Mouse (Mus musculus) CD4-positive, CD25-positive, alpha-beta regulatory T cell (primary cell): ENCODE data around the gene Gprc5d. TPM values are rescaled to one million over a fixed set of nuclear protein-coding genes. Genes with fewer than 3 reads are reported as not detected.

Source experiments
- polyA plus RNA-seq: library from polyadenylated mRNA; unstranded; fragments of 100-300 nt; shearing (Covaris generic); gene quantifications from one replicate; pipeline ENCODE4 v1.2.1, GENCODE M21; 2017

Gprc5d gene
- not detected for polyA plus RNA-seq

DNA sequence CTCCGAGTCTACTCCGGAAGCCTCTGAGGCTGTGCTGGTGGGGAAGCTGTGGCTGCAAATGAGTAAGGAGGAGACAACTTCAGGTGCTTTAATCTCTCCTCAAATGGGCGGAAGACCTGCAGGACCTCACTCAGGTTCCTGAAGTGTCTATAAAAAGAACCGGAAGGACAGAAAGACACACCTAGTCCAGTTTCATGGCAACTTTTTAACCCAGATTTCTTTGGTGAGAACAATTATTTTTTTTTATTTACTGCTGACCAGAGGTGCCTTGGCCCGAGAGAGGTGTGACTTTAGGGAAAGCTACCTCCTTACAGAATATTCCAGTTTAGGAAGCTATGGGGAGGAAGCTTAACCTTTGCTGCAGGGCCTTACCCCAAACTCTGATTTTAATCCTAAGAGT lies at the start of gene Gprc5d:
Gprc5d (minus strand) TSS at position 101 of the 400 bp plus-strand sequence.

DNA sequence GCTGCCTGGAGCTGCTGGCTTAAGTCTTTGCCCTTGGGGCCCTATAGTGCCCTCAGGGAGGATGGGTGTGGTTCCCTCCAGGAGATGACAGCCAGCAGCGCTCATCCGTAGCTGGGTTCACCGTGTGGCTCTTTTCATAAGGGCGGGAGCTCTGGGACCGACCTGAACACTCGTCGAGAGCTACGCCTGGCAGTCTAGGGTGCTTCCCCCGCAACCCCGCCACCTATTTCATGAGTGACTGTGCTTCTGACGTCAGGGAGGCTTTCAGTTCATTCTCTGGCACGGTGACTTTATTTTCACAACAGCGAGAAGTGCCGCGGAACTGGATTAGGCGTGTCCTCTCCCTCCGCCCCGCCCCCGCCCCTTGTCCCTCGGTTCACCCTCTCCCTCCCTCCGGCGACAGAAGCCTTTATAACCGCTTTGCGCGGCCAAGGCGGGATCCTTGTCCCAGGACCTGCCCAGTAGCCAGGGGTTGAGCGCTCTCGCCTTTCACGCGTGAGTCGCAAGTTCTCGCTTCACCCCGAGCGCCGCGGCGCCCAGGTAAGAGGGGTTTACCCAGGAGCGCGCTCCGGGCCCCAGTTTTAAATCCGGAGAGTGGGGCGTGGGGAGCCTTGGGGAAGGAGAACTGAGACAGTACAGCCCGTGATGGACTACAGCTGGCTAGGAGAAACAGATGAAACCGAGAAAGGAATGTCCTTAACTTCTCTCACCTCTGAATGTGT lies 52.7 kb downstream of the Gprc5d start, which contains the start of gene Gprc5a:
Gprc5a (plus strand) TSS at position 416 of the 722 bp plus-strand sequence.

Other genes starting within 250 kb of the Gprc5d start
- 9.1 TPM for gene Gpr19, start 219.7 kb downstream of the Gprc5d start, polyA plus RNA-seq
- 34.1 TPM for gene Cdkn1b, start 197.9 kb downstream of the Gprc5d start, polyA plus RNA-seq
- 0.28 TPM for gene Apold1, start 136.6 kb downstream of the Gprc5d start, polyA plus RNA-seq
- gene Ddx47, start 106.7 kb downstream of the Gprc5d start, polyA plus RNA-seq = 146 TPM
- gene Gprc5a, start 52.6 kb downstream of the Gprc5d start, polyA plus RNA-seq = 0.34 TPM
- gene Fam234b, start 79.7 kb upstream of the Gprc5d start, polyA plus RNA-seq = 20.5 TPM
- gene Hebp1, start 79.7 kb upstream of the Gprc5d start, polyA plus RNA-seq = 0.17 TPM
- not detected for gene Gsg1, start 136.1 kb upstream of the Gprc5d start, polyA plus RNA-seq
- not detected for gene Pbp2, start 192.1 kb upstream of the Gprc5d start, polyA plus RNA-seq
- 1.2 TPM for gene Emp1, start 244.3 kb upstream of the Gprc5d start, polyA plus RNA-seq